Mouse (Mus musculus) myocyte (in vitro differentiated cells): Measurements from ENCODE around the gene Tdp1.

ENCODE experiments used
- MYOG ChIP-seq, 3 experiments: IDR thresholded peaks; one replicate each; pipeline ENCODE4 v1.6.1; 2011; ENCODE audit warnings: control low read depth in 2 of 3, low read depth in 2 of 3, mild to moderate bottlenecking in 2 of 3; ENCODE audit not compliant: insufficient read length in 2 of 3, control insufficient read depth in 1 of 3, insufficient read depth in 1 of 3
- POLR2A ChIP-seq: IDR thresholded peaks from one replicate; pipeline ENCODE4 v1.6.1; 2011; ENCODE audit warnings: low read depth, mild to moderate bottlenecking, control low read depth, moderate library complexity; ENCODE audit not compliant: insufficient read length
- POLR2AphosphoS2 ChIP-seq: IDR thresholded peaks from one replicate; pipeline ENCODE4 v1.6.1; 2011; ENCODE audit warnings: low read depth, control low read depth; ENCODE audit not compliant: insufficient read length
- TCF12 ChIP-seq: IDR thresholded peaks from one replicate; pipeline ENCODE4 v1.6.1; 2011; ENCODE audit warnings: mild to moderate bottlenecking, control low read depth; ENCODE audit not compliant: poor library complexity, insufficient read depth, severe bottlenecking
- USF1 ChIP-seq: IDR thresholded peaks from one replicate; pipeline ENCODE4 v1.6.1; 2011; ENCODE audit warnings: low read depth, mild to moderate bottlenecking, control low read depth, moderate library complexity

GRCm38 (mm10) chr12:99921045-99921444 lies 36.7 kb downstream of the Tdp1 start:
- TF ChIP-seq MYOG (IDR thresholded peaks at IDR 0.05; ENCODE audit: control insufficient read depth in 1 of 3, insufficient read depth in 1 of 3, insufficient read length in 2 of 3, low read depth in 2 of 3), result no peak
- no peak for TF ChIP-seq POLR2AphosphoS2
- TF ChIP-seq TCF12, result no peak
- TF ChIP-seq POLR2A, result no peak
- no peak for TF ChIP-seq USF1
